Mouse (Mus musculus) embryo, embryonic 11 days (tissue): Measurements from ENCODE around the gene Pygm.

Source experiments
- DNase-seq: peaks from one replicate; pipeline ENCODE4 v3.0.0-alpha.2; 2015

The Pygm gene

GRCm38 (mm10) chr19:6354030-6354429 lies 30.2 kb upstream of the Pygm start:
- DNase-seq, result no peak

GRCm38 (mm10) chr19:6361291-6361690 lies 22.9 kb upstream of the Pygm start:
- DNase-seq, result no peak

- DNase-seq, result no peak
Measured at GRCm38 (mm10) chr19:6363091-6363410, 21.1 kb upstream of the Pygm start.

- peak; percentile 99 for DNase-seq
Measured at GRCm38 (mm10) chr19:6363411-6364240, 20.6 kb upstream of the Pygm start, which contains the start of gene Sf1. Sf1 (plus strand) TSS chr19:6363690.

GRCm38 (mm10) chr19:6364317-6364725 lies 19.9 kb upstream of the Pygm start:
- peak; percentile 94 for DNase-seq

- DNase-seq, result no peak
Measured at GRCm38 (mm10) chr19:6364842-6365241, 19.4 kb upstream of the Pygm start.

GRCm38 (mm10) chr19:6370175-6370574 lies 14.0 kb upstream of the Pygm start:
- no peak for DNase-seq

GRCm38 (mm10) chr19:6372433-6372832 lies 11.8 kb upstream of the Pygm start:
- no peak for DNase-seq

- peak; percentile 82 for DNase-seq
Measured at GRCm38 (mm10) chr19:6373539-6374400, 10.4 kb upstream of the Pygm start.

GRCm38 (mm10) chr19:6374571-6374970 lies 9.6 kb upstream of the Pygm start:
- DNase-seq, result no peak

- no peak for DNase-seq
Measured at GRCm38 (mm10) chr19:6375423-6376254, 8.6 kb upstream of the Pygm start.

GRCm38 (mm10) chr19:6376255-6376564 lies 8.0 kb upstream of the Pygm start:
- DNase-seq, result peak; percentile 56

- DNase-seq, result no peak
Measured at GRCm38 (mm10) chr19:6376643-6377042, 7.6 kb upstream of the Pygm start.

- no peak for DNase-seq
Measured at GRCm38 (mm10) chr19:6377327-6378040, 6.7 kb upstream of the Pygm start.

- no peak for DNase-seq
Measured at GRCm38 (mm10) chr19:6380411-6381166, 3.6 kb upstream of the Pygm start.

- DNase-seq, result no peak
Measured at GRCm38 (mm10) chr19:6381238-6381637, 3.0 kb upstream of the Pygm start.

GRCm38 (mm10) chr19:6382323-6382924 lies 1.8 kb upstream of the Pygm start:
- no peak for DNase-seq

GRCm38 (mm10) chr19:6383470-6383869 lies 729 bp upstream of the Pygm start:
- DNase-seq, result no peak

GRCm38 (mm10) chr19:6384954-6385353 lies 755 bp downstream of the Pygm start:
- DNase-seq, result no peak

GRCm38 (mm10) chr19:6385419-6385818 lies 1.2 kb downstream of the Pygm start:
- DNase-seq, result no peak

- no peak for DNase-seq
Measured at GRCm38 (mm10) chr19:6385821-6386220, 1.6 kb downstream of the Pygm start.
